Mouse (Mus musculus) right cerebral cortex, adult 2 months (tissue): ENCODE measurements at regions not wholly inside any gene's neighbourhood (a gene's known extent, or its start where the extent isn't known, plus 50 kb on each side); places are given as distances from the start of the nearest gene placed in this dataset.
A peak's percentile ranks its signal among the peaks of the same experiment; 100 is the strongest.

ENCODE experiments used
- DNase-seq, 2 experiments: peaks; one replicate each; pipeline ENCODE4 v3.0.0; 2021 to 2022; ENCODE audit warnings: low spot score in 2 of 2

DNA sequence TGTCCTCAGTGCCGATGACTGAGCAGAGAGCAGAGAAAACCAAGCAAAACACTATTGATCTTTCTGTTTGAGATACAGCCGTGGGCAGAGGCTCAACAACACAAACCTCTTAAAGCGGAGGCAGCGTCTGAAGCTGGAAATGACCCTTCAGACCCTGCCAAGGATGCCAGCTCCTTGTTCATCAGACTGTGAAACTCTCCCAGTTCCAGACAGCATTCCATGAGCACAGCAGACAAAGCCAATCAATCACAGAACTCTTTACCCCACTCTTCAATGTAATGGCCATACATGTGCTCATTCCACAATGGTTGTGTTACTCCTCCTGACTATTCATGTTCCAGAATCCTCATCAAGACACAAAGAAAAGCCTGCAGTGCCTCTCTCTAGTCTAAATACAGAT is 73.5 kb downstream of the Tmem114 start:
- DNase-seq: no peak

GRCm38 (mm10) chr16:8349148-8349547 is 75.8 kb downstream of the Tmem114 start:
- no peak for DNase-seq

GRCm38 (mm10) chr16:8348645-8349044 is 76.3 kb downstream of the Tmem114 start:
- no peak for DNase-seq

DNA sequence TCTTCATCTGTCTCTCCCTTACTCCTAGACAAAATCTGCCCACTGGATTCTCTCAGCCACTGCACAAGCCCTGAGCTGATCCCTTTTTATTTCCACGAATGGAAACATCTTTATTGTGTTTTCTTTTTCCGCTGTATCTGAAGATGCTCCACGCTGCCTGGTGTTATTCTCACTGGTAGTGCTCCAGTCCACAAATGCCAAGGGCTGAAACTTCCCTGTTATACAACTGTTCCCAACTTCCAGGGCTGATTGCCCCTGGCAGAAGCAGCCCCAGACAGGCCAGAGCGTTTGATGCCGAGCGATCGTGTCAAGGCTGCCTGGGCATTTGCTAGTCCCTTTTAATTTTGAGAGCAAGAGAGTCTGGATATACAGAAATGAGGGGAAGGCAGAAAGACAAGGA is 79.7 kb downstream of the Tmem114 start:
- no peak for DNase-seq

DNA sequence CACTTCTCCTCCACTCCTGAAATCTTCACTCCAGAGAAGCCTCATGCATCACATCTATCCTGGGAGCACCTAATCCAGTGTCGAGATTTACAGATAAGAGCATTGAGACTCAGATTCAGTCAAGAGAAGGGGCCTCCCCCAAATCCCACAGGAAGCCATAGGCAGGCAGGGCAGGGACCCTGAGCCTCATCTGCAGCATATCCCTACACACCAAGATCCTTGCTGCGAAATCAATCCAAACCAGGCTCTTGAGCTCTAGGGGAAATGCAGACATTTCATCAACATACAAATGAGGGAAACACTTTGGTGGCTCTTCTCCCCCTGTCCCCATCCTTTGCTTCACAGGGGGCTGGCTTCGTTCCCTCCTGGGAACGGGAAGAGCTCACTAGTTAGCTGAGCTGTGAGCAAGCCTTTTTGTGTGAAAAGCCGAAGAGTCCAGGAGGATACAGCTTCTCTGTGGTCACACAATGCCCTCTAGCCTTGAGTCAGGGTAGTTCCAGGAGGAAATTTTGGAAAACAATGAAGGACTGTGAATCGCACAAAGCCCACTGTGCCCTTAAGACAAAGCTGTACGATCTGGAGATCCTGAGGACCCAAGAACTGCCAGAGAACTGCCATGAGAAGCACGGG is 91.7 kb downstream of the Tmem114 start:
- DNase-seq: peak; percentile 49 to 57

GRCm38 (mm10) chr16:8311996-8312395 is 112.9 kb downstream of the Tmem114 start:
- no peak for DNase-seq

- peak; percentile 46 to 57 for DNase-seq
Observed at GRCm38 (mm10) chr16:8306389-8306788, 118.5 kb downstream of the Tmem114 start.
